Mouse (Mus musculus): Measurements from ENCODE around the gene Lrr1. TPM values are rescaled to one million over a fixed set of nuclear protein-coding genes. Genes with fewer than 3 reads are reported as not detected.

Gene Lrr1
- polyA plus RNA-seq, 1 experiment from 2014 or later: 1.9 TPM

- WGBS: 93% methylated on average over 1 of the region's 1 CpGs
- DNase-seq (ENCODE audit: low spot score) (peak; percentile 23), ATAC-seq (no peak)
- H3K9me3 ChIP-seq (ENCODE audit: low read length): no peaks in the 10 kb centered on the region
- H3K4me2 ChIP-seq (replicated peaks; ENCODE audit: low read depth, low read length): no peak overlapping the region
- H3K9ac ChIP-seq (replicated peaks; ENCODE audit: low read depth): no peak overlapping the region
- TF ChIP-seq CTCF (IDR thresholded peaks at IDR 0.05) (peak; percentile 60), EP300 (IDR thresholded peaks at IDR 0.05) (no peak)
- no peak overlapping the region for H3K27ac ChIP-seq (ENCODE audit: low read length)
- H3K4me1 ChIP-seq (ENCODE audit: insufficient read depth, low read depth, low read length): peaks cover 2% of the 10 kb centered on the region; the same call in 1 of the 2 replicates
- H3K4me3 ChIP-seq (ENCODE audit: low read depth, low read length): no peak overlapping the region
- H3K36me3 ChIP-seq (ENCODE audit: insufficient read depth, low read length): no peaks in the 10 kb centered on the region
- H3K27me3 ChIP-seq (replicated peaks; ENCODE audit: insufficient read depth, low read length): no peaks in the 10 kb centered on the region
Measured at GRCm38 (mm10) chr12:69190522-69190921, 21.9 kb downstream of the Lrr1 start.

- no peak for TF ChIP-seq EP300 (IDR thresholded peaks at IDR 0.05)
- no peak for TF ChIP-seq CTCF (IDR thresholded peaks at IDR 0.05)
- DNase-seq (ENCODE audit: low spot score): no peak
- Histone ChIP-seq H3K27ac (ENCODE audit: low read length) (no peak overlapping the region), H3K4me1 (ENCODE audit: insufficient read depth, low read depth, low read length) (no peaks in the 10 kb centered on the region), H3K4me2 (replicated peaks; ENCODE audit: low read depth, low read length) (no peak overlapping the region), H3K27me3 (replicated peaks; ENCODE audit: insufficient read depth, low read length) (no peaks in the 10 kb centered on the region), H3K36me3 (ENCODE audit: insufficient read depth, low read length) (no peaks in the 10 kb centered on the region), H3K4me3 (ENCODE audit: low read depth, low read length) (no peak overlapping the region), H3K9ac (replicated peaks; ENCODE audit: low read depth) (no peak overlapping the region), H3K9me3 (ENCODE audit: low read length) (no peaks in the 10 kb centered on the region)
- WGBS: 88% methylated on average over 5 of the region's 5 CpGs
- no peak for ATAC-seq
Measured at GRCm38 (mm10) chr12:69191396-69191795, 22.8 kb downstream of the Lrr1 start.

GRCm38 (mm10) chr12:69192637-69193036 lies 24.0 kb downstream of the Lrr1 start:
- H3K4me2 ChIP-seq (replicated peaks; ENCODE audit: low read depth, low read length): no peak overlapping the region
- no peaks in the 10 kb centered on the region for H3K27me3 ChIP-seq (replicated peaks; ENCODE audit: insufficient read depth, low read length)
- 93% methylated on average over 2 of the region's 2 CpGs for WGBS
- no peak for DNase-seq (ENCODE audit: low spot score)
- no peaks in the 10 kb centered on the region for H3K9me3 ChIP-seq (ENCODE audit: low read length)
- H3K9ac ChIP-seq (replicated peaks; ENCODE audit: low read depth): no peak overlapping the region
- no peaks in the 10 kb centered on the region for H3K36me3 ChIP-seq (ENCODE audit: insufficient read depth, low read length)
- no peaks in the 10 kb centered on the region for H3K4me1 ChIP-seq (ENCODE audit: insufficient read depth, low read depth, low read length)
- ATAC-seq: no peak
- no peak overlapping the region for H3K27ac ChIP-seq (ENCODE audit: low read length)
- H3K4me3 ChIP-seq (ENCODE audit: low read depth, low read length): no peak overlapping the region
- TF ChIP-seq EP300 (IDR thresholded peaks at IDR 0.05) (no peak), CTCF (IDR thresholded peaks at IDR 0.05) (no peak)

DNA sequence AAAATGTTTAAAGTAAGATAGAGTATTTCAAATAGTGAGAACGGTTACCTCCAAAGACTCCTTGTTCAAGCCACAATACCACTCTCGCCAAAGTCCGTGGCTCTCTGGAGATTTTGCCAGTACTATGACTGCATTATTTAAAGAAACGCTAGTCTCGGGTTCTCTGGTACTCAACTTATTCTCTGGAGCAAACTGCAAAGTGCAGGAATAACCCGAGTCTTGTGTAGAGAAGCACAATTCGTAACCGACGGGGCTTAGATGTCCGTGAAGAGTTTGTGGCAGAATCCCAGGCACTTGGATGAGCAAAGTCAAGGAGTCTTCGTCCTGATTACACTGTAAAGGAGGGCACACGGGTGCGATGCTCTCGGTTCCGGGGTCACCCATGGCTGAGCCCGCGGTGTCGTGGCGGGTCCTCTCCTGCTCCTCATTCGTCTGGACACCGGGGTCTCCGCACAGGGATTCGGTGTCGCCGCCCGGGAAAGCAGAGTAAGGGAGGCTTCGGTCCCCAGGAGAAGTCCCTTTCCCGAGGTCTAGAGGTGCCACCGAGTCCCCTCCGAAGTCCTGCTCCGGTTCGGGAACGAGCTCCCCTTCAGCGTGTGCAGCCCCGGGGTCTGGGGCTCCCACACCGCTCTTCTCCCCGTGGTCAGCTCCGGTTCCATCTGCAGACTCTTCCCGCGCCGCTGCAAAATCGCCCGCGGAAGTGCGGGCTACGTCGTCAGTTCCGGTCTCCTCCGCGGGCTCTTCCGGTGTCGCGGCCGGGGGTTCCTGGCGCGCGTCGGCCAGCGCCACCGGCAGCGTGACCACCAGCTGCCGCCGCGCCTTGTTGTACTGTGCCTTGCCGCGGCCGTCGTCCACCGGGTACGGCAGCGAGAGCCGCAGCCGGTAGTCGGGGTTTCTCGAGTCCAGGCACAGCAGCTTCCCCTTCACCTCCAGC lies 28.1 kb downstream of the Lrr1 start, which contains the start of gene Gm49383:
Gene Gm49383, minus strand, starts transcription at position 661 of the 934 bp plus-strand sequence.
- H3K4me2 ChIP-seq (replicated peaks; ENCODE audit: low read depth, low read length): peak within 1 kb of the TSS; percentile 93
- peak; percentile 84 for DNase-seq (ENCODE audit: low spot score)
- H3K27ac ChIP-seq (ENCODE audit: low read length): peak within 1 kb of the TSS; percentile 89
- WGBS: 1% methylated on average over 73 of the region's 75 CpGs
- H3K27me3 ChIP-seq (replicated peaks; ENCODE audit: insufficient read depth, low read length): no peaks in the 10 kb centered on the region
- H3K4me3 ChIP-seq (ENCODE audit: low read depth, low read length): peak within 1 kb of the TSS; percentile 93
- H3K9me3 ChIP-seq (ENCODE audit: low read length): no peaks in the 10 kb centered on the region
- peak within 1 kb of the TSS; percentile 71 for H3K9ac ChIP-seq (replicated peaks; ENCODE audit: low read depth)
- ATAC-seq: peak; percentile 80
- no peaks in the 10 kb centered on the region for H3K36me3 ChIP-seq (ENCODE audit: insufficient read depth, low read length)
- no peaks in the 10 kb centered on the region for H3K4me1 ChIP-seq (ENCODE audit: insufficient read depth, low read depth, low read length)
- TF ChIP-seq CTCF (IDR thresholded peaks at IDR 0.05) (no peak), EP300 (IDR thresholded peaks at IDR 0.05) (no peak)

DNA sequence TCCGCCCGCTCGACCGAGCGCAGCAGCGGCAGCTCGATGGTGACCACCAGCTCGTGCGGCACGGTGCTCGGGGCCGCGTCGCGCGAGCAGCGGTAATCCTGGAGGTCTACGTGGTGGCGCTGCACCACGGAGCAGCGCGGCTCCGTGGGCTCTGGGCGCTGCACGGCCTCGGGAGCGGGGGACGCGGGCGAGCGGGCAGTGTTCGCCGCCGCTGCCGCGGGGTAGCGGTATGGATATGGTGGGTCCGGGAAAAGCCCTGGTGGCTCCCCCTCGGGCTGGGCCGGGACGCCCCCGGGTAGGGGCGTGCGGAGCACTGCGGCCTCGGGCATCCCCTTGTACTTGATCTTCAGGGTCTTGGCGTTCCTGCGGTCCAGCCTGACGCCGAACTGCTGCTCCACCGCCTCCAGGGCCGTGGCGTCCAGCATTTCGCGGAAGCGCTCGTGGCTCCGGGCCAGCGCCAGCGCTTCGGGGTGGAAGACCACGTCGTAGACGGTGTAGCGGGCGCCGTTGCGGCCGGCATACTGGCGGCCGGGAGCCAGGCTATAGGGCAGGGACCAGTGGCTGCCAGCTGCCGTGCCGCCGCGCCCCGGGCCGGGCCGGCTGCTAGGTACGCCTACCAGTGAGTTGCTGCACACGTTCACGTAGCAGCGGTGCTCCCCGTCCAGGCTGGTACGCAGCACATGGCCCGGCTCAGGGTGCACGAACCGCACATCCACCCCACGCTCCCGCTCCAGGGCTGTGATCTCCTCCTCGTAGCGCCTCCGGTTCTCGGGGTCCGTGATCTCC lies 29.0 kb downstream of the Lrr1 start:
- under 1% methylated on average over 79 of the region's 94 CpGs for WGBS
- H3K9ac ChIP-seq (replicated peaks; ENCODE audit: low read depth): peak overlapping the region; percentile 71
- no peaks in the 10 kb centered on the region for H3K4me1 ChIP-seq (ENCODE audit: insufficient read depth, low read depth, low read length)
- H3K4me3 ChIP-seq (ENCODE audit: low read depth, low read length): peak overlapping the region; percentile 93
- no peaks in the 10 kb centered on the region for H3K36me3 ChIP-seq (ENCODE audit: insufficient read depth, low read length)
- TF ChIP-seq CTCF (IDR thresholded peaks at IDR 0.05) (peak; percentile 23; the same call in 1 of the 2 replicates), EP300 (IDR thresholded peaks at IDR 0.05) (no peak)
- no peaks in the 10 kb centered on the region for H3K27me3 ChIP-seq (replicated peaks; ENCODE audit: insufficient read depth, low read length)
- peak overlapping the region; percentile 93 for H3K4me2 ChIP-seq (replicated peaks; ENCODE audit: low read depth, low read length)
- DNase-seq (ENCODE audit: low spot score) (peak; percentile 59), ATAC-seq (peak; percentile 77)
- H3K9me3 ChIP-seq (ENCODE audit: low read length): no peaks in the 10 kb centered on the region
- peak overlapping the region; percentile 89 for H3K27ac ChIP-seq (ENCODE audit: low read length)

- ATAC-seq (peak; percentile 34), DNase-seq (ENCODE audit: low spot score) (peak; percentile 78)
- Histone ChIP-seq H3K9me3 (ENCODE audit: low read length) (no peaks in the 10 kb centered on the region), H3K4me3 (ENCODE audit: low read depth, low read length) (peak within 1 kb of the TSS; percentile 93), H3K27ac (ENCODE audit: low read length) (peak within 1 kb of the TSS; percentile 89), H3K27me3 (replicated peaks; ENCODE audit: insufficient read depth, low read length) (no peaks in the 10 kb centered on the region), H3K4me1 (ENCODE audit: insufficient read depth, low read depth, low read length) (no peaks in the 10 kb centered on the region), H3K36me3 (ENCODE audit: insufficient read depth, low read length) (no peaks in the 10 kb centered on the region), H3K9ac (replicated peaks; ENCODE audit: low read depth) (peak within 1 kb of the TSS; percentile 71), H3K4me2 (replicated peaks; ENCODE audit: low read depth, low read length) (peak within 1 kb of the TSS; percentile 93)
- WGBS: under 1% methylated on average over 18 of the region's 18 CpGs
- TF ChIP-seq CTCF (IDR thresholded peaks at IDR 0.05) (no peak), EP300 (IDR thresholded peaks at IDR 0.05) (no peak)
Measured at GRCm38 (mm10) chr12:69198164-69198535, 29.5 kb downstream of the Lrr1 start, which contains the start of gene Dnaaf2. Dnaaf2 (minus strand) TSS chr12:69198429.

Measured in lung, postnatal 0 days (tissue).